Mouse (Mus musculus): ENCODE measurements at regions not wholly inside any gene's neighbourhood (a gene's known extent, or its start where the extent isn't known, plus 50 kb on each side); places are given as distances from the start of the nearest gene placed in this dataset.
A peak's percentile ranks its signal among the peaks of the same experiment; 100 is the strongest.

DNA sequence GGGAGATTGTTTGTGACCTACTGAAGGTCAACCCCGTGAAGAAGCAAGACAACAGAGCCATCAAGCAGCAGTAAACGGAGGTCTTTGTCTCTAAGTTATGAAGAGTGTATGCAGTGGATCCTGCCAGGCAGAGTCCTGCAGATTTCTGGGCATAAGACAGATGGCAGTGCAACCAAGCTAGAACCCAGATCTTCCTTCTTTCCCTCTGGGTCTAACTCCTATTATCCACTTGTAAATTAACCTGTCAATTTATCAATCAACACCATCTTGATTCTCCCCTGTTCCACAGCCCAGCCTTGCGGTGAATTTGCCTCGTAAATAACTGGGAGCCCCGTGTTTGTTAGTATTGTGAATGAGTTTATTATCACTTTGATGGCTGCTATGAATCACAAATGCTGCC lies 555.7 kb downstream of the Nr2f2 start:
- peak; percentile 57 for DNase-seq

DNA sequence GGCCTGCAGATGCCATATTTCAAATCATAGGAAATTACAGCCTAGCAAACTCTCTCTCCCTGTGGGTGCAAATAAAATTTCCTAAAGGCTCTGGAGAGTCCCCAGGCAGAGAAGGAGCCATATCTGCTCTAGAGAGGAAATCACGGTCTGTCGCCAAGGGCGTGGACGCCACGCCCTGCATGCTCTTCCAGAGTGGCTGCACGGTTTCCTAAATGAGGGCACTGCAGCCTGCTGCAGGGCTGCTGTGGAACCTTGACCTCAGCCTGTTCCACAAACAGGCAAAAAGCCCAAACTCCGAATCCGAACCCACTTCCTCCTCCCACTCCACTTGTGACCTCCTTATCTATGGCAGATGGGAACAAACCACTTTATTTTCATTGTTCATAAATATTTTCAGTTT lies 559.3 kb downstream of the Nr2f2 start:
- DNase-seq: peak; percentile 21

- DNase-seq: no peak
Observed at GRCm38 (mm10) chr7:69770980-69771348, 595.6 kb downstream of the Nr2f2 start.

DNA sequence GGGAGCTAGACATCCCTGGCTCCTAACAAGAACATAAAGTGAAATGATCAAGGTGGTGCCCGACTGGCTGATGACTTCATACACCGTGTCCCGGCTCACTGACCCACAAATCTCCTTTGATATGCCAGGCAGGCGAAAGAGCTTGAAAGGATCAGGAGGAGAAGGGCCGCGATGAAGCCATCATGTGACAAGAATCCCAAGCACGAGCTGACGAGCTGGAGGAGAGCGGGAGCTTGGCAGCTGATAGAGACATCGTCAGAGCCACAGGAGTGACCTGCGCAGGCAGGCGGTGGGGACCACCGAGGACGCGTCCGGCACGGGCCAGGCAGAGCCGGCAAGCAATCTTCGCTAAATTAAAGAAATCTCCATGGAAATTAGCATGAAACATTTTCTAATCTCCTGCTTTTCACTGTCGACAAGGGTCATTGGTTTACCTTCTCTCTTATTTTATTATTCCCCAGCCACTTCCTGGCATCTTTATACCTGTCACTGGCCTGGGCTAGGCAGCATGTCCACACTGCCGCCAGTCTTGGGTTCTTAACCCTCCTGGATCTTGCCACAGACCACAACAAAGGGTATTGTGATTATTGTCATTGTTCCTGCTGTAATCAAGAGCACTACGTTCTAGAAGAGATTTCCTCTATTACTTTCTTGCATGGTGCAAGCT lies 596.1 kb downstream of the Nr2f2 start:
- peak; percentile 41 for DNase-seq

DNA sequence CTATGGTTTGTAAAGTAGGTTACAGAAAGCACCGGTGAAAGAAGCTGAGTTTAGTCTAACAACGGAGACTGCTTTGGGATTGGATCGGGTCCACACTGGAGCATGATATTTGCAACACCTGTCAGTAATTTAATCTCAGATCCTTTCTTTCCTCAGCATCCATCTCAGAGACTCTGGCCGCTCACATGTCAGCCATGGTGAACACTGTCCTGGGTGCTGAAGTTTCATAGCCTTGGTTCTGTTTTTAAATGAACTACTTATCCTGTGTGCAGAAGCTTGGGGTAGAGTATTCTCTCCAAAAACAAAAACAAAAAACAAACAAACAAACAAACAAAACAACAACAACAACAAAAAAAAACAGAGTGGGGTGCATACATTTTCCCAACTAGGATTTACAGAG lies 600.1 kb downstream of the Nr2f2 start:
- DNase-seq: peak; percentile 55

- peak; percentile 12 for DNase-seq
Observed at GRCm38 (mm10) chr7:69740495-69740894, 626.0 kb downstream of the Nr2f2 start.

DNA sequence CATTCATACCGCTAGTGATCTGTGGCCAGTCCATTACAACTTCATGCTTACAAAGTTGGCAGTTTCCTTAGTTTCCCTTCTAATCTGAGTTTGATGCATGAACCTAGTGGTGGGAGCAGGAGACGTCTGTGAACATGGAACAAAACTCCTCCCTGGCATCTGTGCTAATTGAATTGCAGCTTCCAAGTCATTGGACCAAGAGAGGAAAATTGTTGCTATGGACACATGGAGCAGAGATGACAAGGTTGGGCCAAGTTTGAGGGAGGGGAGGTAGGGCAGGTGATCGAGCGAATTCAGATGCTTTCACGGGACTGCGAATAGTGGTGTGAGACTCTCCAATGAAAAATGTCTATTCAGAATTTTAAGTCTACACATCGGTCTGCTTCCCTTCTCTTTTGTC lies 627.5 kb downstream of the Nr2f2 start:
- DNase-seq: no peak

DNA sequence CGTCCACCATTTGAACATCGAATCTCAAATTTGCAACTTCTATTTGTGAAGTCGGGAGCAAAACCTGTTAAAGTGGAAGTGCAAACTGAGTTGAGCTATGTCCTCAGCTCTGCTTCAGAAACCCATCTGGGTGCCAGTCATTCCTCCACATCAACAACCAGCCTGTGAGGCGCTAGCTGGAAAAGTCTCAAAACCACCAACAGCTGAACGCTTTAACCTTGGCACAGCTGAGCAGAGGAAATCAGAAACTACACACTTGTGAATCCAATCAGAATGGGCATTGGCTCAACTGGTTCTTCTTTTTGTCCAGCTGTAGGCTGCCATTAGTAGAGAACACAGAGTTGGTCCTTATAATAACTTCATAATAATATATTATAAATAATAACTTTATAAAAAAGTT lies 651.5 kb downstream of the Nr2f2 start:
- DNase-seq: no peak

- no peak for DNase-seq
Observed at GRCm38 (mm10) chr7:69670211-69670610, 696.3 kb downstream of the Nr2f2 start.

- peak; percentile 21 for DNase-seq
Observed at GRCm38 (mm10) chr7:69655583-69655982, 711.0 kb downstream of the Nr2f2 start.

- DNase-seq: no peak
Observed at GRCm38 (mm10) chr7:69645449-69645848, 721.1 kb downstream of the Nr2f2 start.

DNA sequence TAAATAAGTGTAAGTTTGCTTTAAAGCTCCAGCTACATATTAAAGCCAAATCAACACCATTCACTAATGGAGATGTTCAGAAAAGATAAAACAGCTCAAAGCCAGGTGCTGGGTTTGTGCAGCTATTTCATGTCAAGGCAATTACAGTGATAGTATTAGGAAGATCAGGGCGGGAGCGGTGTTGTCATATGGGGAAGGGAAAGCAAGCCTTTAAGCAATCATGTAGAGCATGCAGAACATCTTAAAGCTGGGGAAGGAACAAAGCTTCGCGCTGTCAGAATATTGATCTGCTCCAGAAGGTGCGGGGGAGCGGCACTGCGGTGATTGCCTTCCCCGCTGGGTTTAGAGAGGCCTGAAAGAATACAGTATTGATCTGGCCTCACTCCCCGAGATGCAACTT lies 724.9 kb downstream of the Nr2f2 start:
- DNase-seq: no peak

GRCm38 (mm10) chr7:69599866-69600265 lies 766.7 kb downstream of the Nr2f2 start:
- no peak for DNase-seq

DNA sequence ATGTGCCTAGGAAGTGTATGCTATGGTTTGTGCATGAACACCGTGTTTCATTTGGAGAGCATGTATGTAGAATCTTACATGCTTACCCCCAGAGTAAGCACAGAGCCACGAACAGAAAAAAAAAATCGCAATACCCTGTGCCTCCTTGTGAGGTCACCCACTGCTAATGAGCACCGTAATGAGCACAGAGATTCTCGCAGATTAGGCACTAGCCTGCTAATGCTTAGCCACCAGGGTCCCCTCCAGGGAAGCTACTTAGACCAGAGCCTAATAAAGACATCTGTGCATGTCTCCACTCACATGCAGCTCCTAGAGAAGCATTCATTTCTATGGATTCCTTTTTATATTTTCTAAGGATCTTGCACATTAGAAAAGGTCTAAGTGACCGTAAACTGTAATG lies 780.8 kb downstream of the Nr2f2 start:
- DNase-seq: peak; percentile 40

DNA sequence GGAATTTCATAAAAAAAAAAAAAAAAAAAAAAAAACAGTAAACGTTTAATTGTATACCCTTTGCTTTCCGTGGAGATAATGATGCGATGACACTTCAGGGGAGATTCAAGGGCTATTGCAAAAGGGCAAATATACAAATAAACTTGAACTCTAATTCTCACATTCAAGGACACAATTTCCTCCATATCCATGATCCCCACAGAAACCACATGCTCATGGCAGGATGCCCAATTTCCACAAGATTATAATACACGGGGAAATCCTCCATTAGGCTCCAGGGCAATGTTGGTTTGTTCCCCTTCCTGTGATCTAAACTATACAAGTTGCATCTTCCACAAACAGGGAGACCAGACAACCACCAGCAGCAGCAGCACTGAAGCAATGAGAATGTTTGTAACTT lies 781.4 kb downstream of the Nr2f2 start:
- DNase-seq: no peak

DNA sequence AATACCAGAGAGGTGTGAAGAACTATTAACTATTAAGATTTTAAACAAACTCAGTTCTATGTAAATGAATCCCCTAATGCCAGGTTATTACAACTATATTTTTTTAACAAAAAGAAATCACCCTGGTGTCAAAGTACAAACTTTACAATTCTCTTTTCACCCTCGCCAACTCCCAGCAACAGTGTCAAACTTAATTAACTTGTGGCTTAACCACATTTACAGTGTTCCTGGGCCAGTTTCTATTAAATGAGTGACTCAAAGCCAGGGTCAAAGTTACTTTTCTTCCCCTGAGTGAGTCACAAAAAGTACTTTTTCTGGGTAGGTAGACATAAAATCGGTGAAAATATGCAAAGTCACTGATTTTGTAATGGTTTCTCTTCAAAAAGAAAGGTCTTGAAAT lies 782.0 kb downstream of the Nr2f2 start:
- DNase-seq: no peak

GRCm38 (mm10) chr7:69583901-69584300 lies 782.6 kb downstream of the Nr2f2 start:
- peak; percentile 30 for DNase-seq

DNA sequence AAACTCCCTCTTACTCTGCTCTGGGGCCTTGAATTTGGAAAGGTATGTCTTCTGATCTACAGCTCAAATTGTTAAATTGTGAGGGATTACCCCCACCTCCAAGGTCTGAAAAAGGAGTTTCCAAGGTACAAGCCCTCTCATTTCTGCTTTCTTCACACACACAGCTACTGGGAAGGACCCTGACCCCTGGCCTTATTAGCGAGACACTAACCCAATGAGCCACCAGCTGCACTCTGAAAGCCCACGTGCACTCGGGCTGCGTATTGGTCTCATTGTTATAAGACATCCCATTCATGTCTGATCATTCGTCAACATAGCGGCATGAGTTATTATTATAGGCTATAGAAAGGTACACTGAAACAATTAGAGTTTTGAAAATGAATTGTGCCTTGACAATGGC lies 784.9 kb downstream of the Nr2f2 start:
- peak; percentile 55 for DNase-seq

- peak; percentile 77 for DNase-seq
Observed at GRCm38 (mm10) chr7:69578958-69579810, 787.4 kb downstream of the Nr2f2 start.

DNA sequence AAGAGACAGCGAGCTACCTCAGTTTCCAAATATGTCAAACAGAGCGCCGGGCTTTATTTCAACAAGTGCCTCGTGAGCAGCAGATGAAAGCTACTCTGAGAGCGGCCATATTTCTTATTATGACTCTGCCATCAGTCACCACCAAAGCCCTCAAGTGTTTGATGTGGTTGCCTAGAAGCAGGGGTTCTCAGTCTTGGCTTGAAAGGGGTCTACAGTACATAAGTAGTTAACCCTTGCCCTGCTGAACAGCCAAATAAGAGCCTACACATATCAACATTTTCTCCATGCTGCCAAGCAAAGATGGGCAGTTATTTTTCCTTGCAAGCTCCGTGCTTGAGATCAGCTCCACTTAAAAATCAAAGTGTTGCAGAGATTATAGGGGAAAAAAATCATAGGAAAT lies 788.8 kb downstream of the Nr2f2 start:
- DNase-seq: peak; percentile 13

- no peak for DNase-seq
Observed at GRCm38 (mm10) chr7:69576596-69576995, 789.9 kb downstream of the Nr2f2 start.

DNA sequence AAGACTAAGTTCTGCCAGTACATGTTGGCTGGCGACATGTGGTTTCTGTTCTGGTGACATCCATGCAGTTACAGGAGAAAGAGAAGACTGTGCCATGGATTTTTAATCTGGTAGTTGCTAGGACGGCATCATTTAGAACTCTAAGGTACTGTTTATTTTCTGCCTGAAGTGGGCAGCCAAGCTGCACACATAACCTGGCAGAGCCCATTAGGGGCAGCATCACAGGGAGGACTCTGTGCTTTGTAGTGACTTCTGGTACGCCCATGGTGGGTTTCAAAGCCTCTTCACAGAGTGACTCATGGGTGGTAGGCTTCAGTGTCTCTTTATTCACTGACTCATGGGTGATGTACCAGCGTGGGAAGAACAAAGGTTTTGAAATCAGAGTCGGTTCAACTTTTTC lies 792.8 kb downstream of the Nr2f2 start:
- DNase-seq: no peak

DNA sequence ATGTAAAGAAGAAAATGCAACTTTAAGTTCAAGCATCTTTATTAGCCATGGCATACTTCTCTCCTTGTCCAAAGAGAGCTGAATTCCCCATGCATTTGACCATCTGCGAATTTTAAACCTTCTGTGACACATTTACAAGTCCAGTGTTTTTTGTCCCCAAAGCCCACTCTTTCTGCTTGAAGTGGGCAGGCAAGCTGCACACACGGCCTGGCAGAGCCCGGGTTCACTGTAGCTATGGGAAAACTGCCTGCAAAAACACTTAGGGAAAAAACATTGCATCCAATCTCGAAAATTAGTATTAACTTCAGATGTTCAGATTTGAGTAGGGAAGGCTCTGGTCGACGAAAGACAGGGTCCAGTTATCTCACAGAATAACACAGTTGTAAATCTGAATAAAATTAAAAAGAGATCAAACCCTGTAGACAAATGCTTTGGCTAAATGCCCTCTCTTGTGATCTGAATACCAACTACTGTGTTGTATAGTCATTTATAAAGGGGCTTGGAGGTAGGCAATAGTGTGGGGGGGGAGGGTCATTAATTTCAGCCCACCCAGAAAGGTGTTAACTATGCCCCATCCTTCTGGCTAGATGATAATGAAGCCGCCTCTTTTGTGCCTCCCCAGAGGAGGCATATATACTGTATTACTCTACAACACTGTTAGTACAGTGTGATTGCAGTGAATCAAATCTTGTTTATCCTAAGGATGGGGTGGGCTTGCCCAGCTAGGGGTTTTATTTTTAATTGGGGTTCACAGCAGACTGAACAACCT lies 793.7 kb downstream of the Nr2f2 start:
- no peak for DNase-seq

DNA sequence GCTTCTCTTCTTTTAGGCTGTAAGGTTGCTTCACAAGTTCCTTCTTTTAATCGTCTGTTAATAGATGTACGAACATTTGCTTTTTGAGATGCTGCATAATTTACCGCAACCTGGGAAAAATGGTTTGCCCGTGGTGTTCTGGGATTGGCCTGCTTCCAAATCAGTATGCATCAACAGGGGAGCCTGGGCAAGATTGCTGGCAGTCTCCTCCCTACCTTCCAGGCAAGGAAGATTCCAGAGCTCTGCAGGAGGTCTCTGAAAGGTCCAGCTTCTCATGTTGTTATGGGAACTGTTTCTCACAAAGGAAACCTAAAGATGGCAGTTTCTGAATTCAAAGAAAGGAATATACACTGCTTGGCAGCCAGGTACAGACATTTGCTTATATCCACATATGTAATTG lies 799.6 kb downstream of the Nr2f2 start:
- no peak for DNase-seq

Measured in embryo, embryonic 11 days (tissue).